Mouse (Mus musculus) megakaryocyte, embryonic 14.5 days (primary cell): ENCODE measurements at regions not wholly inside any gene's neighbourhood (a gene's known extent, or its start where the extent isn't known, plus 50 kb on each side); places are given as distances from the start of the nearest gene placed in this dataset.

Experiments used
- FLI1 ChIP-seq: IDR thresholded peaks from 2 replicates; pipeline ENCODE4 v1.6.1; 2012; ENCODE audit warnings: low read length, inconsistent platforms, mixed read lengths
- GATA1 ChIP-seq: IDR thresholded peaks from 3 replicates; pipeline ENCODE4 v1.6.1; 2012; ENCODE audit warnings: mixed read lengths, low read length, inconsistent platforms, borderline replicate concordance

DNA sequence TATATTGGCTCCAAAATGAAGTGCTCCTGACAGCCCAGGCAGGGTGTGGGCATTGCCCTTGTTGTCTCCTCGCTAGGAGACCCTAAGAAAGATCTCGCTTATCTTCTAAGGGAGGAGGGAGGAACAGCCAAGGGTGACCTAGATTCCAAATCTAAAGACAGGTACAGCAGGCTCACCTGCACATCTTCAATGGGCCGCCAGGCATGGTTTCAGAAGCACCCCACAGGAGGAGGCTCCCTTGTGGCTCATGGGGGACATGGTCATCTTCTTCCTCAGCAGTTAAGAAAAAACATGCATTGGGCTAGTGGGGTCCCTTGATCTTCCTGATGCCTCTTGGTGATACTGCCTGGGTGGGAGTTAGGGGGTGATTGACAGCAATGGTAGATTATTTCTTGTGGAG, 71.0 kb upstream of the Mef2a start:
- TF ChIP-seq GATA1 (no peak), FLI1 (no peak)
